Mouse (Mus musculus) ES-E14 (cell line): ENCODE results near the gene Serpina3n.

ENCODE experiments used
- CHD2 ChIP-seq: IDR thresholded peaks from 2 replicates; pipeline ENCODE4 v1.6.1; 2014; ENCODE audit warnings: mild to moderate bottlenecking, low read depth, low read length, inconsistent platforms
- HCFC1 ChIP-seq: IDR thresholded peaks from 2 replicates; pipeline ENCODE4 v1.6.1; 2012; ENCODE audit warnings: low read length, inconsistent platforms, borderline replicate concordance; ENCODE audit not compliant: insufficient read depth
- MAFK ChIP-seq: IDR thresholded peaks from 2 replicates; pipeline ENCODE4 v1.6.1; 2014; ENCODE audit warnings: mild to moderate bottlenecking, low read depth, low read length, inconsistent platforms; ENCODE audit not compliant: insufficient read depth
- ZC3H11A ChIP-seq: IDR thresholded peaks from 2 replicates; pipeline ENCODE4 v1.6.1; 2012; ENCODE audit warnings: low read depth, mild to moderate bottlenecking, inconsistent platforms, low read length, borderline replicate concordance

DNA sequence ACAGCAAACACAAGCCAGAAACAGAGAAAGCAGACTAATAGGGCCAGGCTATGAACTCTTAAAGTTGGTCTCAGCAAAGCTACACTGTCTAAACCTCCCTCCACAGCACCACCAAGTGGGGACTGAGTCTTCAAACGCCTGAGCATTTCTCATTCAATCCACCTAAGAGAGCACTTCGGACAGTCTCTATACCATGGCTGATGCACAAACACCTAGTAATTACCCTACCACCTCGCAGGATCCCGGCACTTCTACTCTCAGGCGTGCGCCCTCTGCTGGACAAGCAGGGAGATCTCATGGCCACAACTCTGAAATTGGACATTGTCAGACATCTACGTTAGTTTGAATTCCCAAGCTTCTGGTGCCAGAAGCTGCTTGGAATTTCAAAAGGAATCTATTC is 20.4 kb downstream of the Serpina3n start:
- TF ChIP-seq CHD2 = no peak
- peak; percentile 42; the same call in 1 of the 2 replicates for TF ChIP-seq ZC3H11A
- TF ChIP-seq HCFC1 = no peak
- no peak for TF ChIP-seq MAFK
